Mouse (Mus musculus) embryonic fibroblast, embryonic 13.5 days (primary cell): ENCODE measurements at regions not wholly inside any gene's neighbourhood (a gene's known extent, or its start where the extent isn't known, plus 50 kb on each side); places are given as distances from the start of the nearest gene placed in this dataset.

Experiments used
- H3K27ac ChIP-seq: 2 replicates; pipeline ENCODE4 v1.5.1; 2012; ENCODE audit warnings: low read length, control low read depth, inconsistent platforms; ENCODE audit not compliant: insufficient read depth
- H3K4me1 ChIP-seq: 2 replicates; pipeline ENCODE4 v1.6.1; 2011; ENCODE audit warnings: low read length; ENCODE audit not compliant: control insufficient read depth, insufficient read depth
- H3K4me3 ChIP-seq: 2 replicates; pipeline ENCODE4 v1.5.1; 2011; ENCODE audit warnings: mild to moderate bottlenecking, control low read depth, low read length; ENCODE audit not compliant: insufficient read depth
- CTCF ChIP-seq: IDR thresholded peaks from 2 replicates; pipeline ENCODE4 v1.5.1; 2011; ENCODE audit warnings: mild to moderate bottlenecking, control low read depth, low read length, moderate library complexity, borderline replicate concordance; ENCODE audit not compliant: insufficient read depth
- POLR2A ChIP-seq: IDR thresholded peaks from 2 replicates; pipeline ENCODE4 v1.6.1; 2011; ENCODE audit warnings: low read depth, mild to moderate bottlenecking, control low read depth, low read length, moderate library complexity

GRCm38 (mm10) chr6:5566582-5566981, 70.5 kb upstream of the Pdk4 start:
- TF ChIP-seq POLR2A (no peak), CTCF (no peak)
- H3K27ac ChIP-seq = no peak overlapping the region
- no peak overlapping the region for H3K4me3 ChIP-seq
- no peaks in the 10 kb centered on the region for H3K4me1 ChIP-seq

GRCm38 (mm10) chr6:5565049-5565448, 68.9 kb upstream of the Pdk4 start:
- no peak overlapping the region for H3K27ac ChIP-seq
- H3K4me1 ChIP-seq = no peaks in the 10 kb centered on the region
- TF ChIP-seq POLR2A (no peak), CTCF (no peak)
- H3K4me3 ChIP-seq = no peak overlapping the region

- peak overlapping the region; percentile 69 for H3K27ac ChIP-seq
- H3K4me3 ChIP-seq = no peak overlapping the region
- peaks cover 2% of the 10 kb centered on the region for H3K4me1 ChIP-seq
- TF ChIP-seq POLR2A (no peak), CTCF (no peak)
Observed at GRCm38 (mm10) chr6:5553703-5554394, 57.7 kb upstream of the Pdk4 start.

GRCm38 (mm10) chr6:5550067-5550466, 54.0 kb upstream of the Pdk4 start:
- H3K4me1 ChIP-seq = peaks cover 2% of the 10 kb centered on the region
- H3K4me3 ChIP-seq = no peak overlapping the region
- H3K27ac ChIP-seq = no peak overlapping the region
- no peak for TF ChIP-seq CTCF
- no peak for TF ChIP-seq POLR2A
